8 mouse cellular contexts compared by ENCODE assay signal in the genomic region with DNA sequence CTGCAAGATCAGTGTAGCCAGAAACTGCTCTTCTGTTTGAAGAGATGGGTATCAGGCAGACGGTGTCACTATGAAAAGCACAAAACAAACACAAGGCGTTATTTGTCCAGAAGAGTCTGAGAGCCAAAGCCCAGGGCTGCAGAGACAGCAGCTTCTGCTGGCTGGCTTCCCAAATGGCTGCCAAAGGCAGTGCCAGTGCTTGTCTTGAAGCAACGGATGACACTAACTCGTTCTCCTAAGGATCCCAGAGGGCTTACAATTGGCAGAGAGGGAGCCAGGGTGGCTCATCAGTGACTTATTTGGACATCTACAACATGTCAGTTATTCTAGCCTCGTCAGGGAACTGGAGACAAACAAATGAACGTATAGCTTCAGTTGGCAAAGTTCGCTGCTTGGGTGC.
DNase-seq lines count a peak whose midpoint lies in the region; ATAC-seq lines count a peak whose summit lies in the region.

No protein-coding gene starts in this region.

- H3K36me3 ChIP-seq in lung, embryonic 15.5 days = no peaks in the 10 kb centered on the region
- no peaks in the 10 kb centered on the region for H3K36me3 ChIP-seq in intestine, embryonic 16.5 days (ENCODE audit: control insufficient read depth, insufficient read depth, low read length)

- no peak for DNase-seq in lung, postnatal 25 days (ENCODE audit: low spot score)
- DNase-seq in cerebellum, postnatal 10 days = peak; percentile 97
- DNase-seq in lung, postnatal 36 days = peak; percentile 12
- DNase-seq in embryo, embryonic 10.5 days (ENCODE audit: low spot score) = no peak
- no peak for DNase-seq in heart, postnatal 36 days
- DNase-seq in thymus, postnatal 10 days (ENCODE audit: low spot score in 2 of 2) = no peak

- no peak for ATAC-seq in lung, embryonic 15.5 days (ENCODE audit: borderline replicate concordance, extremely low read depth, low FRiP score, low TSS enrichment)
- no peak for ATAC-seq in intestine, embryonic 16.5 days

- no peaks in the 10 kb centered on the region; the same call in 1 of the 2 replicates for H3K27me3 ChIP-seq in lung, embryonic 15.5 days
- H3K27me3 ChIP-seq in intestine, embryonic 16.5 days (replicated peaks; ENCODE audit: control insufficient read depth, insufficient read depth, low read length) = no peaks in the 10 kb centered on the region

- 30% methylated on average over 7 of the region's 7 CpGs for WGBS in lung, embryonic 15.5 days
- 36% methylated on average over 7 of the region's 7 CpGs for WGBS in intestine, embryonic 16.5 days

- intact Hi-C loops in heart, postnatal 36 days (cut with DNase I) = no loop called here

- no peak overlapping the region for H3K4me2 ChIP-seq in lung, embryonic 15.5 days
- no peak overlapping the region for H3K4me2 ChIP-seq in intestine, embryonic 16.5 days (ENCODE audit: low read depth, low read length)

- H3K9ac ChIP-seq in lung, embryonic 15.5 days = no peak overlapping the region
- H3K9ac ChIP-seq in intestine, embryonic 16.5 days (ENCODE audit: low read depth, low read length) = no peak overlapping the region

- H3K4me1 ChIP-seq in lung, embryonic 15.5 days = peaks cover 7% of the 10 kb centered on the region
- peaks cover 15% of the 10 kb centered on the region; the same call in 1 of the 2 replicates for H3K4me1 ChIP-seq in intestine, embryonic 16.5 days (ENCODE audit: control insufficient read depth, insufficient read depth, low read length)

- H3K4me3 ChIP-seq in lung, embryonic 15.5 days = no peak overlapping the region
- no peak overlapping the region for H3K4me3 ChIP-seq in intestine, embryonic 16.5 days (ENCODE audit: low read length)

- H3K27ac ChIP-seq in lung, embryonic 15.5 days = peak overlapping the region; percentile 21
- H3K27ac ChIP-seq in intestine, embryonic 16.5 days (ENCODE audit: low read length) = peak overlapping the region; percentile 60

- H3K9me3 ChIP-seq in lung, embryonic 15.5 days = no peaks in the 10 kb centered on the region
- H3K9me3 ChIP-seq in intestine, embryonic 16.5 days (ENCODE audit: control insufficient read depth, low read length) = no peaks in the 10 kb centered on the region

Comparison
In these comparisons a context has a peak if more than half of its experiments do, and no peak if none do; other contexts are left out.
1. DNase-seq: peak in cerebellum, postnatal 10 days (2 of 2) and lung, postnatal 36 days (single experiment); none in lung, postnatal 25 days (single experiment), embryo, embryonic 10.5 days (single experiment), heart, postnatal 36 days (0 of 2) and thymus, postnatal 10 days (0 of 2).